Mouse (Mus musculus) liver, embryonic 12.5 days (tissue): Measurements from ENCODE around the gene Notch2. TPM values are rescaled to one million over a fixed set of nuclear protein-coding genes. Genes with fewer than 3 reads are reported as not detected.
"Not testable (repeated sequence)": the region's sequence is repeated elsewhere in the genome, so short reads cannot be mapped to it uniquely, and the experiment has no call there.

Experiments
- ATAC-seq: fragments of 200-750 bp; cut with Nextera tagmentation; 2 replicates; pipeline ENCODE4 v1.8.0; 2017; ENCODE audit warnings: moderate number of reproducible peaks, mild to moderate bottlenecking, moderate library complexity
- H3K27ac ChIP-seq: fragments of 300-500 bp; sonication (generic); 2 replicates; pipeline ENCODE4 v1.5.1; 2016; ENCODE audit warnings: mild to moderate bottlenecking
- H3K27me3 ChIP-seq: fragments of 300-500 bp; sonication (generic); replicated peaks from 2 replicates; pipeline ENCODE4 v1.6.1; 2016; ENCODE audit warnings: mild to moderate bottlenecking, moderate library complexity
- H3K36me3 ChIP-seq: fragments of 300-500 bp; sonication (generic); 2 replicates; pipeline ENCODE4 v1.6.1; 2016; ENCODE audit warnings: mild to moderate bottlenecking, moderate library complexity
- H3K4me1 ChIP-seq: fragments of 300-500 bp; sonication (generic); 2 replicates; pipeline ENCODE4 v1.6.1; 2016
- H3K4me2 ChIP-seq: fragments of 300-500 bp; sonication (generic); 2 replicates; pipeline ENCODE4 v1.6.1; 2016; ENCODE audit warnings: mild to moderate bottlenecking, moderate library complexity
- H3K4me3 ChIP-seq: fragments of 300-500 bp; sonication (generic); 2 replicates; pipeline ENCODE4 v1.5.1; 2016; ENCODE audit warnings: mild to moderate bottlenecking, moderate library complexity
- H3K9ac ChIP-seq: fragments of 300-500 bp; sonication (generic); 2 replicates; pipeline ENCODE4 v1.6.1; 2016; ENCODE audit warnings: mild to moderate bottlenecking, moderate library complexity
- H3K9me3 ChIP-seq: fragments of 300-500 bp; sonication (generic); replicated peaks from 2 replicates; pipeline ENCODE4 v1.6.1; 2016; ENCODE audit warnings: mild to moderate bottlenecking, moderate library complexity
- WGBS: fragments of 180-500 bp; shearing (Covaris S2); methylation state at CpG from one replicate; pipeline ENCODE4 v1.1.7; 2016; ENCODE audit not compliant: insufficient replicate concordance; 5-methylcytosine and 5-hydroxymethylcytosine counted together
- polyA plus RNA-seq: library from polyadenylated mRNA; unstranded; fragments of >200 nt; fragmentation: Nextera tagmentation; extraction: Ambion mirVana; gene quantifications from 2 replicates; pipeline ENCODE4 v1.2.1, GENCODE M21; 2016

Gene Notch2
- polyA plus RNA-seq, 1 experiment from 2014 or later: 8.7 TPM

DNA sequence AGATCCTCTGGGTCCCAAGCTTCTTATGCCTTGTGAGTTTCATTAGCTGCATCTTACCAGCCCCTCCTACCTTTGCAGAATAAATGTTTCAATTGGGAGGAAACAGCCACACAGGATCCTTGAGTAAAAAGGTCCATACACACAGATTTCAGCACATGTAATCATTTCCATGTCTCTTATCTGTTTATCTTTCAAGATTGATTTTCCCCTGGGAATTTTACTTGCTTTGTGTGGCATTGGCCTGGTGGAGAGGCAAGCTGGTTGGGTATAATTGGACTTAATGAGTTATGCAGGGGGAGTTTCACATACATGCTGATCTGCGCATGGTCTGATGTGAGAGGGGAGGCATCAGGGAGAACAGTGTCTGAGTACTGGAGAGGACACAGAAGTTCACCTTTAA is 36.3 kb downstream of the Notch2 start:
- peaks cover 5% of the 10 kb centered on the region; the same call in 1 of the 2 replicates for H3K36me3 ChIP-seq
- peaks cover 53% of the 10 kb centered on the region for H3K4me1 ChIP-seq
- no peak overlapping the region for H3K4me3 ChIP-seq
- H3K9me3 ChIP-seq: no peaks in the 10 kb centered on the region
- ATAC-seq: no peak
- 88% methylated on average over 1 of the region's 1 CpGs for WGBS
- H3K9ac ChIP-seq: no peak overlapping the region
- H3K27ac ChIP-seq: no peak overlapping the region
- no peak overlapping the region for H3K4me2 ChIP-seq
- no peaks in the 10 kb centered on the region for H3K27me3 ChIP-seq

DNA sequence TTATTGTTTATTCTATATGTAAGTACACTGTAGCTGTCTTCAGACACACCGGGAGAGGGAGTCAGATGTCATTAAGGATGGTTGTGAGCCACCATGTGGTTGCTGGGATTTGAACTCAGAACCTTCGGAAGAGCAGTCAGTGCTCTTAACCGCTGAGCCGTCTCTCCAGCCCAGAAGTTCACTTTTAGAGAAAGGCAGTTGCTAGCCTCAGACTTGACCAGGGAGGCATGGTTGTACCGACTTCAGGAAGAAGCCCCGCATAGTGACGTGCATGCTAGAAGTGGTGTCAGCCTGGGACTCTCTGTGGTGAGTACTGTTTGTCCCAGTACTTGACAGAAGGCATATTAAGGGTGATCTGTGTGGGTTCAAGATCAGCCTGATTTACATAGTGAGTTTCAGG is 36.8 kb downstream of the Notch2 start:
- WGBS: 86% methylated on average over 7 of the region's 7 CpGs
- not testable (repeated sequence) for H3K27me3 ChIP-seq, H3K9me3 ChIP-seq, H3K27ac ChIP-seq, H3K4me3 ChIP-seq, ATAC-seq, H3K4me2 ChIP-seq, H3K36me3 ChIP-seq, H3K9ac ChIP-seq
- H3K4me1 ChIP-seq: peaks cover 55% of the 10 kb centered on the region

DNA sequence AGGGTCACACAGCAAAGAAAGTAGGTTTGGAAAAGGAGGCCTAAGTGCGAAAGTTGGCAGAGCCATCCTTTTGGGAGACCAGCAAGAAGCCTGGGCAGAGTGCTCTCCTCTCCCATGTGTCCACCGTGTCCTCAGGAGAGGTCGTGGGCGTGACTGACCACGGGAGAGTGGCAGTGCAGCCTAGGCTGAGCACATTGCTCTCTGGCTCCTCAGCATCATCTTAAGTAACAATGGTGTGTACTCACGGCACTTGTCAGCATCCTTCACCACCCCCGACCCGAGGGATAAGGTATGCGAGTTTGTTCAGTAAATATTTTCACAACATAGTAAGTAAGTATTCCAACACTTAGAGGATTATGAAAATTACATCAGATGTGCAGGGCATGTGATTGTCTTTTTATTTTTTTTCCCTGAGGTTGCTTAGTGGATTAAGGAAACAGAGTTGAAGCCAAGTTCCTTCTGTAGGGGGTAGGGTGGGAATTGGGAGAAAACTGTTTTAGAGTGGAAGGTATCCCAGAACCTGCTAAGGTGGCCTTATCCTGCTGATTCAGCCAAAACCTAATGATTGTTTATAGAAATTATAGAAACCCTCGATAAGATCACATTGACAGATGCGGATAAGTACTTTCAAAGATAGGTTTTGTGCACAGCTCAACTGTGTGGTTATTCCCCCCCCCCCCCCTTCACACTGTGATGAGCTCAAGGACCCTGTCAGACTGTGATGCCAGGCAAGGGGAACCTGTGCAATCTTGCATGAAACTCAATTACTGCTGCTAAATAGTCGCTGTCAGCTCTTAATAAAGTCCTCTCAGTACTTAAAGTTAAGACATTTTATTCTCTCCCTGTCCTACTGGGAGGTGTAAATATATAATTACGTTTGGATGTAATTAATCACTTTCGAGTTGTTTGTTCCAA is 37.4 kb downstream of the Notch2 start:
- Histone ChIP-seq H3K4me3 (no peak overlapping the region), H3K27me3 (no peaks in the 10 kb centered on the region), H3K9ac (no peak overlapping the region), H3K4me1 (peaks cover 55% of the 10 kb centered on the region), H3K9me3 (no peaks in the 10 kb centered on the region), H3K4me2 (no peak overlapping the region), H3K36me3 (peaks cover 5% of the 10 kb centered on the region; the same call in 1 of the 2 replicates), H3K27ac (no peak overlapping the region)
- ATAC-seq: no peak
- WGBS: 75% methylated on average over 14 of the region's 14 CpGs

DNA sequence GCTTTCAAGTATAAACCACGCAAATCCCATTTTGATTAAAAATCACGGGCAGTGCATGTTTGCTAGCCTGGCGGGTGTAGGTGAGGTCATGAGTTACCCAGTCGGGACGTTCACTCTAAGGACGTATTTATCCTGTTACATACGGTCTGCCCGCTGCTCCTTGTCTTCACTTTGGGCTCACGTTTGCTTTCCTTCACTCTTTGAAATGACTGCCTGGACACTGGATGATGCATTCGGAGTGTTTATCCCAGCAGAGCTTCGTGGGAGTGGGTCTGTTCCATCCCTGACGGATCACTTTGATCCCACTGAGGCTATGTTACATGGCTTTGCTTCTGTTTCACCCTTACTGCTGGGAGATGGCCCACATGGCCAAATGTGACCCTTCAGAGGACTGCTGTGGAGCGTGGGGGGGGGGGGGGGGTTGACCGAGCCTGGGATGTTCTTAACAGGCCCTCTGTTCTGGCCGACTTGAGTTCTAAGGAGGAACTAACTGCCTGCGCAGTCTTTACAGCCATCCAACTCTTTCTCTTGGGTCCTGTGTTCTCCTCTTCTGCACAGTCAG is 38.2 kb downstream of the Notch2 start:
- no peak for ATAC-seq

DNA sequence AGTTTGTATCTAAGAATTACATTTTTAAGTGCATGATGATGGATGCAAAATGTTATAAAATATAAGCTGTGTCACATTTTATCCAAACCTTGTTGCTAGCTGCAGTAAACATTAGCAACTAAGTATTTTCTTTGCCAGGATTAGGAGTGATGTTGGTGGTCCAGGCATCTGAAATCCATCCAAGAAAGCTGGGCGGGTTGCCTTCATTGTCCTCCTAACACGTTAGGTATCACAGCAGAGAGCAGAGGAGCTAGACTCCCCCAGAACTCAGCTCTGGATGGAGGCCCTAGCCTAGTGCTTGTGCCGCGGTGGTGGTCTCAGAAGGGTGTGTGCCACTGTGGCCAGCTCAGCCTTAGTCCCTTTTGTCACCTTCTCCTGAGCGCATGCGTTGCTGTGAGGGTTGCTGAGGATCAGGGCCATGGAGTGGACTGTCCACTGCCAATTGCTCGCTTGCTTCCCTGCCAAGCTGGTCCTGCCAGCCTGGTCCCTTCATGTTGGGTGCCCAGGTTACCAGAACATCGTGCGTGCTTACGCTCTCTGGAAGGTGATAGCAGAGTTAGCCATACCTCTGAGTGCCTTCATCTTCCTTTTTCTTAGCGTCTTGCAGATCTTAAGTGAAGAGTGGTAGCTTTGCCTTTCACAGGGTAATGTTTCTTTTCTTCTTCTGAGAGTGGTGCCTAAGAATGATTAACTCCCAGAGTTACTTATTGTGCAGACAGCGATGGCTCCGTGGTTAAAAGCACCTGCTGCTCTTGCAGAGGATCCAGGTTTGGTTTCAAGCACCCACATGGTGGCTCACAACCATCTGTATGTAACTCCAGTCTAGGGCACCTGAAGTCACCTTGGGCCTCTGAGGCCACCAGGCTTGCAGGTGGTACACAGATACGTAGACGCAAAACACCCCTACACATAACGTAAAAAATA is 39.4 kb downstream of the Notch2 start:
- Histone ChIP-seq H3K27ac (no peak overlapping the region), H3K4me2 (no peak overlapping the region), H3K27me3 (no peaks in the 10 kb centered on the region), H3K4me1 (peaks cover 56% of the 10 kb centered on the region), H3K9ac (no peak overlapping the region), H3K36me3 (peaks cover 11% of the 10 kb centered on the region; the same call in 1 of the 2 replicates), H3K4me3 (no peak overlapping the region), H3K9me3 (no peaks in the 10 kb centered on the region)
- ATAC-seq: no peak
- 86% methylated on average over 16 of the region's 16 CpGs for WGBS

More for the DNA sequence above, 38.2 kb downstream of the Notch2 start:
- Histone ChIP-seq H3K4me2 (no peak overlapping the region), H3K36me3 (peaks cover 10% of the 10 kb centered on the region; the same call in 1 of the 2 replicates), H3K27me3 (no peaks in the 10 kb centered on the region), H3K27ac (no peak overlapping the region), H3K9ac (no peak overlapping the region), H3K9me3 (no peaks in the 10 kb centered on the region), H3K4me3 (no peak overlapping the region), H3K4me1 (peaks cover 55% of the 10 kb centered on the region)
- 65% methylated on average over 16 of the region's 16 CpGs for WGBS

DNA sequence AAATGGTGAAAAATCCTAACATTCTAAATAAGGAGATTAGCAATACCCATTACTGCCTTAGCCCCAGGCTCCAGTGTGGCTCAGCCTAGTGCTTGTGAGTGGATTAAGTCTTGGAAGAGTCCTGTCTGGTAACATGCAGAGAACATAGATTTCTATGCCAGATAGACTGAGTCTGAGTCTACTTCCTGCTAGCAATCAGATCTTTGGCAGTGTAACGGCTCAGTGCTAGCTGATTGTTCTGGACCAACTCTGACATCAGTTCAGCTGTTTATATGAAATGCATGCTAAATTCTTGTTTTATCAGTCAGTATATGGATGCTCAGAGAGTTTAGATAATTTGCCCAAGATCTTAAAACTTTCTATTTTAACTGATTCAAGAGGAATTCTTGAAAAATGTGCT is 40.5 kb downstream of the Notch2 start:
- 25% methylated on average over 1 of the region's 1 CpGs for WGBS
- H3K9ac ChIP-seq: no peak overlapping the region
- no peaks in the 10 kb centered on the region for H3K27me3 ChIP-seq
- H3K36me3 ChIP-seq: peaks cover 11% of the 10 kb centered on the region; the same call in 1 of the 2 replicates
- no peak for ATAC-seq
- no peaks in the 10 kb centered on the region for H3K9me3 ChIP-seq
- peaks cover 63% of the 10 kb centered on the region for H3K4me1 ChIP-seq
- H3K27ac ChIP-seq: no peak overlapping the region
- H3K4me3 ChIP-seq: no peak overlapping the region
- H3K4me2 ChIP-seq: no peak overlapping the region

DNA sequence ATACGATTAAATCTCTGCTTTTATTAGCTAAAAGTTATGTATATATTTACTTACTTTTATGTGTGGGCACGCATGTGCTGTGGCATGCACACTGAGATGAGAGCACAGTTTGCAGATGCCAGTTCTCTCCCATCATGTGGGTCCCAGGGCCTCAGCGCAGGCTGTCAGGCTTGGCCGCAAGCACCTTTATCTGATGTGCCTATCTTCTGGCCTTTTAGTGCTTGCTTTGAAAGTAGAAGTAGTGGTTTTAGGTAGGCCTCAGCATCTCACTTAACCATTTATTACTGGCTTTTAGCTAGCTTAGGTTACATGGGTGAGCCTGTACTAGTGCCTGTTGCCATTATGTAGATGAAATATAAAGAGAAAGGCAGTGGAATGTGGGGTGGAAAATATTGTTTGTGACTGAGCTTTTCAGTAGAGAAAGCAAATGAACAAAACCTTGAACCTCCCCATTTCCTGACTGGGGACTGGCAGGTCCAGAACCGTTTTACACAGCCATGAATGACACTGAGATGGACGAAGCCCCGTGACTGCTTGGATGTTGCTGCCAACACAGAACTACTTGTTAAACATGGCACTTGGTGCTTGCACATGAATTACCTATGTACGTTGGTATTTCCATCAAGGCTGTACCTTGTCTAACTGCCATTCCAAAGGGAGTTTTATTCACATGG is 41.1 kb downstream of the Notch2 start:
- peaks cover 11% of the 10 kb centered on the region; the same call in 1 of the 2 replicates for H3K36me3 ChIP-seq
- H3K27me3 ChIP-seq: no peaks in the 10 kb centered on the region
- H3K9ac ChIP-seq: no peak overlapping the region
- H3K27ac ChIP-seq: peak overlapping the region; percentile 64; the same call in 1 of the 2 replicates
- no peak for ATAC-seq
- H3K4me2 ChIP-seq: peak overlapping the region; percentile 34
- no peak overlapping the region for H3K4me3 ChIP-seq
- H3K9me3 ChIP-seq: no peaks in the 10 kb centered on the region
- peaks cover 70% of the 10 kb centered on the region for H3K4me1 ChIP-seq
- WGBS: 53% methylated on average over 8 of the region's 8 CpGs

DNA sequence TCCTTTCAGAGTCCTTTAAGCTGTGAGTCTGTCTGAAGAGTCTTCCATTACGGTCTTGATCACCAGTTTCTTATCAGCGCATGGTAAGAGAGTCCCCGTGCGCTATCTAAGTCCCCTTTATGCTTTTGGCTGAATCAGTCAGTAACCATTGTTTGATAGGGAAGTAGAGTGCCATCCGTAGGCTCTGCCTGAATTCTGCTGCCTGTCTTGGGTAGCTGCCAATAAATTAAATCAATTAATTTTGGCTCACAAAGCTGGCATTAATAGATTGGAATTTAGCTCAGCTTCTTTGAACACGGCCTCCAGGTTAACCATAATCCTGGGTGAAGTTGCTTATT is 41.6 kb downstream of the Notch2 start:
- WGBS: 29% methylated on average over 6 of the region's 6 CpGs
- H3K9me3 ChIP-seq: no peaks in the 10 kb centered on the region
- H3K9ac ChIP-seq: no peak overlapping the region
- H3K27me3 ChIP-seq: no peaks in the 10 kb centered on the region
- peak overlapping the region; percentile 64; the same call in 1 of the 2 replicates for H3K27ac ChIP-seq
- peak; percentile 78 for ATAC-seq
- H3K4me3 ChIP-seq: no peak overlapping the region
- peak overlapping the region; percentile 34 for H3K4me2 ChIP-seq
- peaks cover 75% of the 10 kb centered on the region for H3K4me1 ChIP-seq
- peaks cover 11% of the 10 kb centered on the region; the same call in 1 of the 2 replicates for H3K36me3 ChIP-seq

DNA sequence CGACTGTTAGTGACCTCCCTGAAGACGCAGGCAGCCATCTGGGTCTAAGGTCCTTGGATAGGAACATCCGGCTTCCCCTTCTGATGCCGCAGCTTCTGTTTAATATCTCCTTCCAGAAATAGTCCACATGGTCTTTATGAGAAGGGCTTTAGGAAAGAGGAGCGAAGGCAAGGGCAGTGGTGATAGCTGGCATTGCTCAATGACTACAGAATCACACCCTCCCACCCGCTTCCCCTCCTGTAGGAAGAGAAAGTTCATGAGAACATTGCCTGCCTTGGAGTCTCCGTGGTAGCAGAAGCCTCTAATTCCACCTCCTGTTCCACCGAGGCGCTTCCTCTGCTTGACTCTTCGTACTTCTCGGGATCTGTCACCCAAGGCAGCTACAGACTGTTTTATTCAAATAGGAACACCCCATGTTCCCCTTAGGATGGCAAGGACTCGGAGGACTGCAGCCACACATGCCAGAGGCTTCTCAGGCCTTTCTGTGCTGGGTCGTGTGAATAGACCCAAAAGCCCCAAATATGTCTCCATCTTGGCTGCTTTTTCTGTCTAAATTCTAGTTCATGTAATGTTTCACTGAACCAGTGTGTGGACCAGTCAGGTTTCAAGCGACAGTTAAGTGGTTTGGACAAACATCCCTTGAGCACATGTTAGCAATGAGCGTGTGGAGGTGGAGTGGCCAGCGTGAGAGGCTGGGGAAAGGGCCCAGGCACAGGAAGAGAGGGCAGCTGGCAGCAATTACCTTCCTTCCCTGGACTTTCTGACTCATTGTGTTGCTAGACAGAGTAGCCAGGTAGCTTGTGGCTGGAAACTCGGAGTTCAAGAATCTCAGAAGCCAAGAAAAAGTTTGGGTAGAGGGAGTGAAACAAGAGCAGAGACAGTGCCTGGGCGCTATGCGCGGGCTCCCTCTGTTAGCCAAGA is 42.7 kb downstream of the Notch2 start:
- H3K36me3 ChIP-seq: peaks cover 6% of the 10 kb centered on the region; the same call in 1 of the 2 replicates
- no peak overlapping the region for H3K27ac ChIP-seq
- no peak overlapping the region for H3K9ac ChIP-seq
- no peak for ATAC-seq
- H3K4me1 ChIP-seq: peaks cover 86% of the 10 kb centered on the region
- no peaks in the 10 kb centered on the region for H3K9me3 ChIP-seq
- no peak overlapping the region for H3K4me2 ChIP-seq
- no peak overlapping the region for H3K4me3 ChIP-seq
- 80% methylated on average over 20 of the region's 20 CpGs for WGBS
- no peaks in the 10 kb centered on the region for H3K27me3 ChIP-seq

DNA sequence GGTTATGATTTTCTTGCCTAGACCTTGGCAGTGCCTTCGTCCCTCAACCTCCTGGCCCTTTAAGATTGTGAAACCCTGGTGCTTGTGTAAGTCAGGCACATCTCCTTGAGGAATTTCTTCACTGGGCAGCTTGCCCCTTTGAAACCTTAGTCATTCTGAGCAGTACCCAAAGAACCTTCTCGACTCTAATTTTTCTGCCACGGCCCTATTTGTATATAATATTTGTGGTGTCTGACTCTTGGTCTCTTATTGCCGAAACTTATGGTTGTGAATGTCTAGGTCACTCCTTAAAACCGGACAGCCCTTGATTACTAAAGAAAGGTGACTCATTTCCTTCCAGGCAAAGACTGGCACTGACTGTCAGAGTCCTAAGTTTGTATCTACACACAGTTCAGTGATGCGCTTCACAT is 43.6 kb downstream of the Notch2 start:
- Histone ChIP-seq H3K4me3 (no peak overlapping the region), H3K36me3 (peaks cover 6% of the 10 kb centered on the region; the same call in 1 of the 2 replicates), H3K4me2 (no peak overlapping the region), H3K9me3 (no peaks in the 10 kb centered on the region), H3K9ac (no peak overlapping the region), H3K27ac (no peak overlapping the region), H3K27me3 (no peaks in the 10 kb centered on the region), H3K4me1 (peaks cover 88% of the 10 kb centered on the region)
- 73% methylated on average over 6 of the region's 6 CpGs for WGBS
- no peak for ATAC-seq
